Mouse (Mus musculus) cerebral cortex, adult 2 months (tissue): ENCODE results near the gene Pou5f2.

Experiments
- WGBS: fragments of 180-500 bp; shearing (Covaris S2); methylation state at CpG from one replicate; pipeline ENCODE4 v1.1.7; 2018; 5-methylcytosine and 5-hydroxymethylcytosine counted together

The Pou5f2 gene

GRCm38 (mm10) chr13:78024683-78025294 is at the start of gene Pou5f2:
TSS of gene Pou5f2 (plus strand) at chr13:78024902.
- WGBS, result 67% methylated on average over 15 of the region's 15 CpGs

- WGBS, result 88% methylated on average over 3 of the region's 3 CpGs
These were observed 48.5 kb upstream of the Pou5f2 start for GRCm38 (mm10) chr13:77976248-77976647.

- 99% methylated on average over 1 of the region's 1 CpGs for WGBS
These were observed 47.6 kb upstream of the Pou5f2 start for GRCm38 (mm10) chr13:77977121-77977520.

GRCm38 (mm10) chr13:77982105-77982851 is 42.4 kb upstream of the Pou5f2 start:
- WGBS, result 26% methylated on average over 5 of the region's 5 CpGs

- WGBS, result 42% methylated on average over 2 of the region's 2 CpGs
These were observed 41.9 kb upstream of the Pou5f2 start for GRCm38 (mm10) chr13:77982852-77983202.

- 86% methylated on average over 5 of the region's 5 CpGs for WGBS
These were observed 33.4 kb upstream of the Pou5f2 start for GRCm38 (mm10) chr13:77991189-77991886.

- 75% methylated on average over 4 of the region's 4 CpGs for WGBS
These were observed 20.1 kb upstream of the Pou5f2 start for GRCm38 (mm10) chr13:78004649-78005048.

- WGBS, result 61% methylated on average over 3 of the region's 3 CpGs
These were observed 19.4 kb upstream of the Pou5f2 start for GRCm38 (mm10) chr13:78005344-78005743.

GRCm38 (mm10) chr13:78010176-78010575 is 14.5 kb upstream of the Pou5f2 start:
- 98% methylated on average over 1 of the region's 1 CpGs for WGBS

GRCm38 (mm10) chr13:78032821-78033220 is 8.1 kb downstream of the Pou5f2 start:
- 63% methylated on average over 1 of the region's 1 CpGs for WGBS

- 58% methylated on average over 1 of the region's 1 CpGs for WGBS
These were observed 12.5 kb downstream of the Pou5f2 start for GRCm38 (mm10) chr13:78037203-78037602.

- 47% methylated on average over 6 of the region's 6 CpGs for WGBS
These were observed 18.5 kb downstream of the Pou5f2 start for GRCm38 (mm10) chr13:78043203-78043602.

- WGBS, result 84% methylated on average over 5 of the region's 5 CpGs
These were observed 20.4 kb downstream of the Pou5f2 start for GRCm38 (mm10) chr13:78045116-78045515.
